Mouse (Mus musculus): ENCODE results near the gene Gm26558.
A peak's percentile ranks its signal among the peaks of the same experiment; 100 is the strongest.

GRCm38 (mm10) chr2:70660887-70661714 is 807 bp downstream of the Gm26558 start, which contains the start of gene Gorasp2:
- TF ChIP-seq CTCF (conservative IDR thresholded peaks at IDR 0.05; ENCODE audit: insufficient read depth, insufficient read length, low read depth, low read length) (peak; percentile 73), POLR2A (IDR thresholded peaks at IDR 0.05; ENCODE audit: low read depth, low read length) (peak; percentile 80)
